Mouse (Mus musculus) adrenal gland, adult 10 weeks (tissue): ENCODE measurements around the gene Gsx2. TPM values are rescaled to one million over a fixed set of nuclear protein-coding genes. Genes with fewer than 3 reads are reported as not detected.

Experiments
- polyA plus RNA-seq: library from polyadenylated mRNA; stranded (reverse); fragments of 350-450 nt; fragmentation: Illumina TruSeq; extraction: RNeasy Lipid Tissue Mini Kit (QIAGEN cat#74804); gene quantifications from one replicate; pipeline ENCODE4 v1.2.3, GENCODE M21; 2014; ENCODE audit warnings: low read depth, low replicate concordance

The Gsx2 gene
- polyA plus RNA-seq: not detected

GRCm38 (mm10) chr5:75075383-75075941 is at the start of gene Gsx2:
Gsx2 (plus strand) TSS chr5:75075601.

GRCm38 (mm10) chr5:75044310-75044904 is 31.0 kb upstream of the Gsx2 start, which contains the start of gene Chic2:
Chic2 (minus strand) TSS chr5:75044774.

Other genes with a start within 250 kb of the Gsx2 start
- gene Chic2, start 30.8 kb upstream of the Gsx2 start, polyA plus RNA-seq: 25.8 TPM
- gene Pdgfra, start 76.7 kb downstream of the Gsx2 start, polyA plus RNA-seq: 40.5 TPM